Comparison of ENCODE assay signal across 17 mouse cellular contexts in genomic region chr19:21663756-21664456, GRCm38 (mm10). TPM values are rescaled to one million over a fixed set of nuclear protein-coding genes. Genes with fewer than 3 reads are reported as not detected.
DNase-seq lines count a peak whose midpoint lies in the region; ATAC-seq and TF ChIP-seq lines count a peak whose summit lies in the region.
"Had no signal": no experiment of that assay in that cellular context is flagged by ENCODE, and none has a peak within 500 bp of the region (broad histone marks: within the 10 kb centered on the region; RNA-seq: fewer than 3 reads in every experiment).

No protein-coding gene starts in this region.

- H3K4me2 ChIP-seq in heart, embryonic 12.5 days = no peak overlapping the region
- H3K4me2 ChIP-seq: heart, embryonic 11.5 days; kidney, embryonic 15.5 days; neural tube, embryonic 12.5 days; stomach, embryonic 15.5 days had no signal

- no peaks in the 10 kb centered on the region for H3K27me3 ChIP-seq in heart, embryonic 12.5 days (replicated peaks)
- H3K27me3 ChIP-seq: kidney, embryonic 15.5 days; neural tube, embryonic 12.5 days; stomach, embryonic 15.5 days had no signal

- no peaks in the 10 kb centered on the region for H3K36me3 ChIP-seq in heart, embryonic 12.5 days
- H3K36me3 ChIP-seq: kidney, embryonic 15.5 days; neural tube, embryonic 12.5 days; stomach, embryonic 15.5 days had no signal

- 0 out of 2 replicates have a peak overlapping the region, but pooled peaks have one; percentile 37 for H3K27ac ChIP-seq in cortical plate, adult 2 months (ENCODE audit: insufficient read depth, low read length)
- H3K27ac ChIP-seq in heart, embryonic 12.5 days (ENCODE audit: poor library complexity, severe bottlenecking) = no peak overlapping the region
- H3K27ac ChIP-seq: embryonic facial prominence, embryonic 10.5 days; kidney, embryonic 15.5 days; neural tube, embryonic 12.5 days; stomach, embryonic 15.5 days had no signal

- TF ChIP-seq POLR2A in cortical plate, adult 2 months (IDR thresholded peaks at IDR 0.05; ENCODE audit: extremely low read depth, insufficient read depth, low read length) = no peak

- 80% methylated on average over 4 of the region's 4 CpGs for WGBS in heart, embryonic 12.5 days

- no peak for ATAC-seq in heart, embryonic 12.5 days (ENCODE audit: insufficient number of reproducible peaks, low FRiP score)
- ATAC-seq in activated CD4-positive, CD25-positive, alpha-beta regulatory T cell, adult 4 months = no peak

- no peaks in the 10 kb centered on the region for H3K9me3 ChIP-seq in heart, embryonic 12.5 days (replicated peaks)
- H3K9me3 ChIP-seq: embryonic facial prominence, embryonic 10.5 days; kidney, embryonic 15.5 days; neural tube, embryonic 12.5 days; stomach, embryonic 15.5 days had no signal

- TF ChIP-seq CTCF in cortical plate, adult 2 months (IDR thresholded peaks at IDR 0.05; ENCODE audit: extremely low read depth, insufficient read depth, low read length) = no peak

- H3K4me1 ChIP-seq in cortical plate, adult 2 months (ENCODE audit: control insufficient read depth, insufficient read depth, low read length) = peaks cover 1% of the 10 kb centered on the region; the same call in 1 of the 2 replicates
- no peaks in the 10 kb centered on the region for H3K4me1 ChIP-seq in heart, embryonic 12.5 days (replicated peaks)
- H3K4me1 ChIP-seq: embryonic facial prominence, embryonic 10.5 days; neural tube, embryonic 12.5 days; stomach, embryonic 15.5 days had no signal

- H3K9ac ChIP-seq in heart, embryonic 12.5 days = no peak overlapping the region
- H3K9ac ChIP-seq: kidney, embryonic 15.5 days; neural tube, embryonic 12.5 days; stomach, embryonic 15.5 days had no signal

- peak; percentile 31 for DNase-seq in 3134 (ENCODE audit: extremely low read depth, insufficient read length, low spot score)
- peak; percentile 78 for DNase-seq in 3T3-L1 (ENCODE audit: low read depth, low spot score)
- peak; percentile 31 for DNase-seq in lung, postnatal 14 days
- DNase-seq in spleen, adult 12 weeks (ENCODE audit: low spot score) = no peak
- DNase-seq: adrenal gland, postnatal 25 days; cerebellum, postnatal 10 days; gastrocnemius, postnatal 25 days; heart, postnatal 4 days; spleen, adult 18-20 months had no signal

- no peak overlapping the region for H3K4me3 ChIP-seq in cortical plate, adult 2 months (ENCODE audit: insufficient read depth, low read length)
- no peak overlapping the region for H3K4me3 ChIP-seq in heart, embryonic 12.5 days
- H3K4me3 ChIP-seq: embryonic facial prominence, embryonic 10.5 days; kidney, embryonic 15.5 days; neural tube, embryonic 12.5 days; stomach, embryonic 15.5 days had no signal

RNA-seq across cellular contexts. Expression of gene Abhd17b, which starts 10.9 kb away (rescaled TPM):
- 30.2 and 30.7 TPM in 2 replicates for polyA plus RNA-seq in cortical plate, adult 2 months (2012; rRNA removed)
- polyA plus RNA-seq in heart, embryonic 12.5 days (2016; fragmentation: Nextera tagmentation; extraction: Ambion mirVana) = 26.0 and 26.4 TPM in 2 replicates
- polyA plus RNA-seq in activated CD4-positive, CD25-positive, alpha-beta regulatory T cell, adult 4 months (2017; shearing (Covaris generic)) = 10 to 100 TPM; 10.4 to 12.0 TPM

RNA-seq across cellular contexts. Expression of gene 1110059E24Rik, which starts 11.1 kb away (rescaled TPM):
- 22.9 and 25.2 TPM in 2 replicates for polyA plus RNA-seq in cortical plate, adult 2 months (2012; rRNA removed)
- polyA plus RNA-seq in heart, embryonic 12.5 days (2016; fragmentation: Nextera tagmentation; extraction: Ambion mirVana) = 37.4 and 37.5 TPM in 2 replicates
- 10 to 100 TPM; 47.7 to 65.9 TPM for polyA plus RNA-seq in activated CD4-positive, CD25-positive, alpha-beta regulatory T cell, adult 4 months (2017; shearing (Covaris generic))
